Mouse (Mus musculus) MN1 (cell line): ENCODE results near the gene Cad.
"Not testable (repeated sequence)": the region's sequence is repeated elsewhere in the genome, so short reads cannot be mapped to it uniquely, and the experiment has no call there.

Experiments
- DNase-seq: peaks from one replicate; pipeline ENCODE4 v3.0.0-alpha.2; 2016; ENCODE audit warnings: low spot score

The Cad gene

GRCm38 (mm10) chr5:31054261-31055215 lies at the start of gene Cad:
Cad (plus strand) TSS chr5:31054780.
- DNase-seq: peak; percentile 92

- DNase-seq: no peak
Measured at GRCm38 (mm10) chr5:31012737-31013136, 41.8 kb upstream of the Cad start.

- no peak for DNase-seq
Measured at GRCm38 (mm10) chr5:31015913-31016312, 38.7 kb upstream of the Cad start.

GRCm38 (mm10) chr5:31021790-31022189 lies 32.8 kb upstream of the Cad start:
- DNase-seq: not testable (repeated sequence)

GRCm38 (mm10) chr5:31022690-31023089 lies 31.9 kb upstream of the Cad start:
- no peak for DNase-seq

- no peak for DNase-seq
Measured at GRCm38 (mm10) chr5:31023254-31023653, 31.3 kb upstream of the Cad start.

- DNase-seq: no peak
Measured at GRCm38 (mm10) chr5:31024641-31025040, 29.9 kb upstream of the Cad start.

- DNase-seq: no peak
Measured at GRCm38 (mm10) chr5:31030926-31031325, 23.7 kb upstream of the Cad start.

GRCm38 (mm10) chr5:31031508-31031907 lies 23.1 kb upstream of the Cad start:
- no peak for DNase-seq

GRCm38 (mm10) chr5:31034669-31035068 lies 19.9 kb upstream of the Cad start:
- no peak for DNase-seq

GRCm38 (mm10) chr5:31036556-31036955 lies 18.0 kb upstream of the Cad start:
- DNase-seq: not testable (repeated sequence)

- DNase-seq: no peak
Measured at GRCm38 (mm10) chr5:31038171-31038845, 16.3 kb upstream of the Cad start.

- DNase-seq: no peak
Measured at GRCm38 (mm10) chr5:31046416-31046815, 8.2 kb upstream of the Cad start.

- no peak for DNase-seq
Measured at GRCm38 (mm10) chr5:31047074-31047473, 7.5 kb upstream of the Cad start.

- DNase-seq: peak; percentile 97
Measured at GRCm38 (mm10) chr5:31047848-31048762, 6.5 kb upstream of the Cad start, which contains the start of gene Atraid. Atraid (plus strand) TSS chr5:31048312.

GRCm38 (mm10) chr5:31048763-31049641 lies 5.6 kb upstream of the Cad start, which contains the start of gene Slc5a6:
Slc5a6 (minus strand) TSS chr5:31048924.
- DNase-seq: peak; percentile 80

- DNase-seq: no peak
Measured at GRCm38 (mm10) chr5:31050427-31050826, 4.2 kb upstream of the Cad start.

- not testable (repeated sequence) for DNase-seq
Measured at GRCm38 (mm10) chr5:31053728-31054127, 852 bp upstream of the Cad start.

- peak; percentile 15 for DNase-seq
Measured at GRCm38 (mm10) chr5:31055216-31056140, 898 bp downstream of the Cad start.

- DNase-seq: no peak
Measured at GRCm38 (mm10) chr5:31069810-31070209, 15.2 kb downstream of the Cad start.
